Comparison of ENCODE assay signal across 10 mouse cellular contexts in the genomic region with DNA sequence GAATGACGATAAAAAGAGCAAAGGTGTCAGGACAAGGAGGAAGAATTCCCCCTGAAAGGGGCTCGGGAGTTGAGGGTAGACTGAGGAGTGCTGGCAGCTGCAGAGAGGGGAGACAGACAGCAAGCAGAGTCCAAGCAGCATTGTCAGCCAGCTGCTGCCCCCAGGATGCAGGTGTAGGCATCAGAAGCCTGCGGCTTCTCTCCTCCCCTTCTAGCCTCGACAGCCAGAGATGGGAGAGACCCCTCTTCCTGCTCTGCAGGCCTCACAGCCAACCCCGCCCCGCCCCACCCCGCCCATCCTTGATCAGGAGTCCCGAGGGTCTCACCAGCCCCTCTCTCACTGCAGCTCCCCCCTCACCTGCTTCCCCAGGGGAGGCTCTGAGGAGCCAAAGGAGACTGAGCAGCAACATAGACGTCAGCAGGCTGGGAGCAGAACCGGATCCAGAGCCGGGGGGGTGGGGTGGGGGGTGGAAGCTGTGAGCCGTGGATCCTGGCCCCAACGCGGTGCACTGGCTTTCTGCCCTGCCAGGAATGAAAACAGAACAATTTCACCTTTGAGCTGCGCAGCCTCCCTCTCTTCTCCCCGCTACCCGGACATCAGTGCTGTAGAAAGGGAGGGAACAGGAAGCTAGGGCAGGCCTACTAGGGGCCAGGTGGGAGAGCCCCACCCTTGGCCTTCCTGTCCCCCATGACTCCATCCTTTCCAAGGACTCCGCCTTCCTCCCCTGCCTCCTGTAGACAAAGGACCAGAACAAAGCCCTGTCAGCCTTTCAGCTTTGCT. TPM values are rescaled to one million over a fixed set of nuclear protein-coding genes. Genes with fewer than 3 reads are reported as not detected.
DNase-seq lines count a peak whose midpoint lies in the region; ATAC-seq lines count a peak whose summit lies in the region.
"Had no signal": no experiment of that assay in that cellular context is flagged by ENCODE, and none has a peak within 500 bp of the region (broad histone marks: within the 10 kb centered on the region; RNA-seq: fewer than 3 reads in every experiment).

No protein-coding gene starts in this region.

- peak overlapping the region; percentile 9; the same call in 1 of the 2 replicates for H3K9ac ChIP-seq in forebrain, embryonic 16.5 days (replicated peaks; ENCODE audit: low read depth, low read length)
- no peak overlapping the region for H3K9ac ChIP-seq in intestine, embryonic 14.5 days (ENCODE audit: low read length)
- no peak overlapping the region for H3K9ac ChIP-seq in stomach, embryonic 14.5 days (replicated peaks; ENCODE audit: low read depth, low read length)
- H3K9ac ChIP-seq: liver, embryonic 13.5 days had no signal

- H3K4me3 ChIP-seq in forebrain, embryonic 16.5 days (replicated peaks; ENCODE audit: low read length), result no peak overlapping the region
- no peak overlapping the region for H3K4me3 ChIP-seq in intestine, embryonic 14.5 days (ENCODE audit: low read depth, low read length)
- no peak overlapping the region for H3K4me3 ChIP-seq in stomach, embryonic 14.5 days (ENCODE audit: low read depth, low read length)
- H3K4me3 ChIP-seq: liver, embryonic 13.5 days had no signal

- H3K36me3 ChIP-seq in forebrain, embryonic 16.5 days (ENCODE audit: control insufficient read depth, insufficient read depth), result no peaks in the 10 kb centered on the region
- no peaks in the 10 kb centered on the region for H3K36me3 ChIP-seq in intestine, embryonic 14.5 days (ENCODE audit: control insufficient read depth, insufficient read depth, low read length)
- H3K36me3 ChIP-seq in stomach, embryonic 14.5 days (ENCODE audit: control insufficient read depth, insufficient read depth, low read length), result no peaks in the 10 kb centered on the region
- H3K36me3 ChIP-seq: liver, embryonic 13.5 days had no signal

- no peaks in the 10 kb centered on the region for H3K27me3 ChIP-seq in forebrain, embryonic 16.5 days (replicated peaks; ENCODE audit: control insufficient read depth, insufficient read depth, low read length)
- no peaks in the 10 kb centered on the region for H3K27me3 ChIP-seq in intestine, embryonic 14.5 days (replicated peaks; ENCODE audit: control insufficient read depth, insufficient read depth, low read length)
- no peaks in the 10 kb centered on the region for H3K27me3 ChIP-seq in stomach, embryonic 14.5 days (ENCODE audit: control insufficient read depth, insufficient read depth, low read length)
- H3K27me3 ChIP-seq: liver, embryonic 13.5 days had no signal

- H3K4me2 ChIP-seq in forebrain, embryonic 16.5 days (ENCODE audit: low read length), result no peak overlapping the region
- peak overlapping the region; percentile 20 for H3K4me2 ChIP-seq in intestine, embryonic 14.5 days (ENCODE audit: low read length)
- H3K4me2 ChIP-seq in stomach, embryonic 14.5 days (replicated peaks; ENCODE audit: low read depth, low read length), result 0 out of 2 replicates have a peak overlapping the region, but pooled peaks have one; percentile 18
- H3K4me2 ChIP-seq: liver, embryonic 13.5 days had no signal

- no peak for ATAC-seq in forebrain, embryonic 16.5 days
- ATAC-seq in intestine, embryonic 14.5 days (replicated peaks; ENCODE audit: low FRiP score, low TSS enrichment, low read depth), result 0 out of 2 replicates have a peak, but pooled peaks have one; percentile 21
- no peak for ATAC-seq in stomach, embryonic 14.5 days (ENCODE audit: insufficient number of reproducible peaks, insufficient read depth, low FRiP score, low read depth)

- intact Hi-C loops in left cerebral cortex, postnatal 4 days (cut with DNase I), result no loop called here

- peak; percentile 98 for DNase-seq in heart, adult 11 months
- no peak for DNase-seq in heart, postnatal 4 days
- DNase-seq in intestine, embryonic 14.5 days (ENCODE audit: low spot score), result no peak
- no peak for DNase-seq in cerebellum, adult 11-12 months
- DNase-seq in left cerebral cortex, postnatal 4 days, result no peak
- DNase-seq in cerebellum, adult 9-10 months, result no peak
- DNase-seq: cerebellum, adult 18-20 months; liver, embryonic 13.5 days had no signal

- H3K4me1 ChIP-seq in forebrain, embryonic 16.5 days (replicated peaks; ENCODE audit: control insufficient read depth, insufficient read depth, low read length), result no peaks in the 10 kb centered on the region
- H3K4me1 ChIP-seq in intestine, embryonic 14.5 days (replicated peaks; ENCODE audit: control insufficient read depth, insufficient read depth, low read length), result peaks cover 6% of the 10 kb centered on the region; the same call in 1 of the 2 replicates
- H3K4me1 ChIP-seq in stomach, embryonic 14.5 days (ENCODE audit: control insufficient read depth, insufficient read depth, low read length), result no peaks in the 10 kb centered on the region

- H3K27ac ChIP-seq in forebrain, embryonic 16.5 days (ENCODE audit: low read length), result no peak overlapping the region
- H3K27ac ChIP-seq in intestine, embryonic 14.5 days (ENCODE audit: low read depth), result no peak overlapping the region
- no peak overlapping the region for H3K27ac ChIP-seq in stomach, embryonic 14.5 days (ENCODE audit: low read length)
- H3K27ac ChIP-seq: liver, embryonic 13.5 days had no signal

- H3K9me3 ChIP-seq in forebrain, embryonic 16.5 days (ENCODE audit: control insufficient read depth, low read length), result no peaks in the 10 kb centered on the region
- peaks cover 3% of the 10 kb centered on the region; the same call in 1 of the 2 replicates for H3K9me3 ChIP-seq in intestine, embryonic 14.5 days (ENCODE audit: control insufficient read depth, low read length)
- no peaks in the 10 kb centered on the region for H3K9me3 ChIP-seq in stomach, embryonic 14.5 days (ENCODE audit: control insufficient read depth, low read depth, low read length)

- WGBS in forebrain, embryonic 16.5 days, result 29% methylated on average over 7 of the region's 18 CpGs
- 31% methylated on average over 18 of the region's 18 CpGs for WGBS in intestine, embryonic 14.5 days
- WGBS in stomach, embryonic 14.5 days, result 24% methylated on average over 18 of the region's 18 CpGs

RNA-seq across cellular contexts. Expression of gene Ache, which starts 19.0 kb away (rescaled TPM):
- 1 to 10 TPM; 3.9 to 4.3 TPM for total RNA-seq in heart, postnatal 4 days (2021)
- 10.2 and 17.2 TPM in 2 replicates for polyA plus RNA-seq in forebrain, embryonic 16.5 days (2015; fragmentation: Nextera tagmentation; extraction: Ambion mirVana)
- 11.7 and 13.6 TPM in 2 replicates for polyA plus RNA-seq in intestine, embryonic 14.5 days (2014; fragmentation: Nextera tagmentation; extraction: Ambion mirVana)
- polyA plus RNA-seq in stomach, embryonic 14.5 days (2014; fragmentation: Nextera tagmentation; extraction: Ambion mirVana), result 11.9 and 12.1 TPM in 2 replicates
- total RNA-seq in left cerebral cortex, postnatal 4 days (2021), result 10 to 100 TPM; 60.3 to 67.8 TPM

RNA-seq across cellular contexts. Expression of gene Ufsp1, which starts 26.1 kb away (rescaled TPM):
- 1 to 10 TPM; 7.5 to 8.0 TPM for total RNA-seq in heart, postnatal 4 days (2021)
- 6.1 and 8.9 TPM in 2 replicates for polyA plus RNA-seq in forebrain, embryonic 16.5 days (2015; fragmentation: Nextera tagmentation; extraction: Ambion mirVana)
- polyA plus RNA-seq in intestine, embryonic 14.5 days (2014; fragmentation: Nextera tagmentation; extraction: Ambion mirVana), result 8.9 and 10.6 TPM in 2 replicates
- polyA plus RNA-seq in stomach, embryonic 14.5 days (2014; fragmentation: Nextera tagmentation; extraction: Ambion mirVana), result 8.1 and 8.5 TPM in 2 replicates
- total RNA-seq in left cerebral cortex, postnatal 4 days (2021), result 10 to 100 TPM; 17.3 to 21.8 TPM

RNA-seq across cellular contexts. Expression of gene Srrt, which starts 39.2 kb away (rescaled TPM):
- 100 to 1,000 TPM; 108 to 119 TPM for total RNA-seq in heart, postnatal 4 days (2021)
- 119 and 125 TPM in 2 replicates for polyA plus RNA-seq in forebrain, embryonic 16.5 days (2015; fragmentation: Nextera tagmentation; extraction: Ambion mirVana)
- 118 and 122 TPM in 2 replicates for polyA plus RNA-seq in intestine, embryonic 14.5 days (2014; fragmentation: Nextera tagmentation; extraction: Ambion mirVana)
- 111 and 120 TPM in 2 replicates for polyA plus RNA-seq in stomach, embryonic 14.5 days (2014; fragmentation: Nextera tagmentation; extraction: Ambion mirVana)
- 100 to 1,000 TPM; 214 to 236 TPM for total RNA-seq in left cerebral cortex, postnatal 4 days (2021)

RNA-seq across cellular contexts. Expression of gene Trip6, which starts 45.9 kb away (rescaled TPM):
- 10 to 100 TPM; 32.5 to 36.0 TPM for total RNA-seq in heart, postnatal 4 days (2021)
- 17.0 and 17.9 TPM in 2 replicates for polyA plus RNA-seq in forebrain, embryonic 16.5 days (2015; fragmentation: Nextera tagmentation; extraction: Ambion mirVana)
- polyA plus RNA-seq in intestine, embryonic 14.5 days (2014; fragmentation: Nextera tagmentation; extraction: Ambion mirVana), result 73.3 and 77.7 TPM in 2 replicates
- polyA plus RNA-seq in stomach, embryonic 14.5 days (2014; fragmentation: Nextera tagmentation; extraction: Ambion mirVana), result 75.3 and 76.2 TPM in 2 replicates
- total RNA-seq in left cerebral cortex, postnatal 4 days (2021), result 1 to 10 TPM; 7.1 to 8.0 TPM

RNA-seq across cellular contexts. Expression of gene Muc3a, which starts 56.1 kb away (rescaled TPM):
- under 1 TPM; 0.32 to 0.33 TPM for total RNA-seq in heart, postnatal 4 days (2021)
- 0.17 TPM in 1 of 2 replicates, not detected in the other for polyA plus RNA-seq in forebrain, embryonic 16.5 days (2015; fragmentation: Nextera tagmentation; extraction: Ambion mirVana)
- polyA plus RNA-seq in intestine, embryonic 14.5 days (2014; fragmentation: Nextera tagmentation; extraction: Ambion mirVana), result 2.2 and 2.4 TPM in 2 replicates
- polyA plus RNA-seq in stomach, embryonic 14.5 days (2014; fragmentation: Nextera tagmentation; extraction: Ambion mirVana), result 0.26 and 0.27 TPM in 2 replicates
- total RNA-seq in left cerebral cortex, postnatal 4 days (2021), result 1 to 10 TPM in 1 of 2 experiments, under 1 TPM in 1; 0.60 to 1.5 TPM
